Mouse (Mus musculus) forebrain, embryonic 12.5 days (tissue): ENCODE measurements at regions not wholly inside any gene's neighbourhood (a gene's known extent, or its start where the extent isn't known, plus 50 kb on each side); places are given as distances from the start of the nearest gene placed in this dataset.

Experiments used
- ATAC-seq: fragments of 200-750 bp; cut with Nextera tagmentation; 2 replicates; pipeline ENCODE4 v1.8.0; 2017; ENCODE audit warnings: moderate TSS enrichment; ENCODE audit not compliant: low FRiP score
- H3K27ac ChIP-seq: fragments of 300-500 bp; sonication (generic); 2 replicates; pipeline ENCODE4 v1.5.1; 2016; ENCODE audit warnings: mild to moderate bottlenecking
- H3K27me3 ChIP-seq: fragments of 300-500 bp; sonication (generic); 2 replicates; pipeline ENCODE4 v1.6.1; 2016; ENCODE audit warnings: mild to moderate bottlenecking
- H3K36me3 ChIP-seq: fragments of 300-500 bp; sonication (generic); replicated peaks from 2 replicates; pipeline ENCODE4 v1.6.1; 2016; ENCODE audit warnings: mild to moderate bottlenecking
- H3K4me1 ChIP-seq: fragments of 300-500 bp; sonication (generic); 2 replicates; pipeline ENCODE4 v1.6.1; 2016
- H3K4me2 ChIP-seq: fragments of 300-500 bp; sonication (generic); 2 replicates; pipeline ENCODE4 v1.6.1; 2016; ENCODE audit warnings: mild to moderate bottlenecking, moderate library complexity
- H3K4me3 ChIP-seq: fragments of 300-500 bp; sonication (generic); replicated peaks from 2 replicates; pipeline ENCODE4 v1.5.1; 2016; ENCODE audit warnings: mild to moderate bottlenecking
- H3K9ac ChIP-seq: fragments of 300-500 bp; sonication (generic); 2 replicates; pipeline ENCODE4 v1.6.1; 2016; ENCODE audit warnings: mild to moderate bottlenecking
- H3K9me3 ChIP-seq: fragments of 300-500 bp; sonication (generic); 2 replicates; pipeline ENCODE4 v1.6.1; 2016
- WGBS: fragments of 180-500 bp; shearing (Covaris S2); methylation state at CpG from one replicate; pipeline ENCODE4 v1.1.7; 2016; 5-methylcytosine and 5-hydroxymethylcytosine counted together

GRCm38 (mm10) chrX:167152611-167153010 is 56.5 kb downstream of the Tmsb4x start:
- Histone ChIP-seq H3K9me3 (no peaks in the 10 kb centered on the region), H3K4me2 (no peak overlapping the region), H3K4me3 (no peak overlapping the region), H3K9ac (no peak overlapping the region), H3K27me3 (peaks cover 39% of the 10 kb centered on the region), H3K4me1 (peaks cover 2% of the 10 kb centered on the region; the same call in 1 of the 2 replicates), H3K36me3 (no peaks in the 10 kb centered on the region), H3K27ac (peak overlapping the region; percentile 42; the same call in 1 of the 2 replicates)
- 71% methylated on average over 4 of the region's 4 CpGs for WGBS
- ATAC-seq = peak; percentile 65; the same call in 1 of the 2 replicates

- ATAC-seq = peak; percentile 30; the same call in 1 of the 2 replicates
These were observed 57.8 kb downstream of the Tmsb4x start for GRCm38 (mm10) chrX:167151341-167151740.

DNA sequence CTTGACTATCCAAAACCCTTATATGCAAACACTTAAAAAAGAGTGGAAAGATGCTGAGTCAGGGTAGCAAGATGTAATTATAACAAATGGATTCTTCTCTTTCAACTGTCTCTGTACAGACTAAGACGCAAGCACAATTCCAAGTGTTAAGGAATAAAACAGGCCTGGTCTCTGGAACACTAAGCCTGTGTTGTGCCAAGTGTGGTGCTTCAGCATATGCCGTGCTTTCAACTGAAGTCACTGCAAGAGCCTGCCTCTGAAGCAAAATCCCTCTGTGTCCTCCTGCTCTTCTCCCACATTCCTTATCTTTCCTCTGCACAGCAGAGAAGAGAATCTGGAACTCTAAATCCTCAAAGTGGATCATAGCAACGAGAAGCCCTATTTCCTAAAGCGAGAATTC is 59.7 kb downstream of the Tmsb4x start:
- no peaks in the 10 kb centered on the region for H3K9me3 ChIP-seq
- peaks cover 52% of the 10 kb centered on the region for H3K27me3 ChIP-seq
- no peak overlapping the region for H3K27ac ChIP-seq
- no peaks in the 10 kb centered on the region for H3K36me3 ChIP-seq
- H3K9ac ChIP-seq = no peak overlapping the region
- H3K4me3 ChIP-seq = no peak overlapping the region
- H3K4me2 ChIP-seq = no peak overlapping the region
- 87% methylated on average over 4 of the region's 4 CpGs for WGBS
- ATAC-seq = no peak
- peaks cover 2% of the 10 kb centered on the region; the same call in 1 of the 2 replicates for H3K4me1 ChIP-seq

More at GRCm38 (mm10) chrX:167151341-167151740, 57.8 kb downstream of the Tmsb4x start:
- Histone ChIP-seq H3K4me3 (no peak overlapping the region), H3K36me3 (no peaks in the 10 kb centered on the region), H3K27me3 (peaks cover 50% of the 10 kb centered on the region), H3K27ac (no peak overlapping the region), H3K4me2 (no peak overlapping the region), H3K9ac (no peak overlapping the region), H3K9me3 (no peaks in the 10 kb centered on the region), H3K4me1 (peaks cover 2% of the 10 kb centered on the region; the same call in 1 of the 2 replicates)
- 41% methylated on average over 3 of the region's 3 CpGs for whole genome bisulfite sequencing

DNA sequence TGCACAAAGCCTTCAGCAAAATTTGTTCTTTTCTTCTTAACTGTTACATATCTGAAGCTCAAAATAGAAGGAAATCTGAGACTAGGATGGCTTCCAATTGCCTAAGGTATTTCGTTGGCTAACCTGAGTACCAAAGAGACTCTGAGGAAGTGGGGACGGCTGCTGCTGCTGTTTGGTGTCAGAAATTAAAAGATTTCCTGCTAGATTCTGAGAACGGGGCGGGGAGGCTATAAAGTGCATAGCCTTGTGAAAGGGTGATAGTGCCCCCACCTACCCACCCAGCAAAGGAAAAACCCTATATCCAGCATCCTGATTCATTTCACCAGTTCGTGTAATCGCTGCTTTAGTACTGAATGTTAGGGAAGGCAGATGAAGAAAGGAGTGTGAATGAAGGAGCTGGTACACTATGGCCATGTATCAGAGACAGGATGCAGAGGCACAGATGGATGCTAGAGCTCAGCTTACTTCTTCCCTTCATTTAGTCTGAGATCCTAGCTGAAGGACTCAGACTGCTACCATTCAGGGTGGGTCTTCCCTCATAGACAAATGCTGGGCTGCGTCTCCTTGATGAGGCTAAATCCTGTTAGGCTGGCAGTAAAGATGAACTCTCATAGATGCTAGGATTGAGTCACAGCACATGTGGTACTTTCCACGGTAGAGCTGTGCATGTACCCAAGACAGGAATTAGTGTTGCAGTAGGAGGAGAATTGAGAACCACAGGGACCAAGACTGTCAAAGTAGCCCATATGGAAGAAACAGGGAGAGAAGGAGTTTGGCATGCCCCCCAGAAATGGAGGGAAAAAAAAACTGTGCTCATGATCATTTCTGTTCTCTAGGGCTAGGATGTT is 62.4 kb downstream of the Tmsb4x start:
- no peak overlapping the region for H3K9ac ChIP-seq
- peaks cover 57% of the 10 kb centered on the region for H3K27me3 ChIP-seq
- 91% methylated on average over 8 of the region's 8 CpGs for WGBS
- H3K36me3 ChIP-seq = no peaks in the 10 kb centered on the region
- no peak overlapping the region for H3K4me2 ChIP-seq
- H3K4me1 ChIP-seq = no peaks in the 10 kb centered on the region; the same call in 1 of the 2 replicates
- no peak overlapping the region for H3K27ac ChIP-seq
- H3K4me3 ChIP-seq = no peak overlapping the region
- no peak for ATAC-seq
- no peaks in the 10 kb centered on the region for H3K9me3 ChIP-seq

- no peaks in the 10 kb centered on the region for H3K9me3 ChIP-seq
- H3K27ac ChIP-seq = no peak overlapping the region
- WGBS = 75% methylated on average over 11 of the region's 11 CpGs
- H3K27me3 ChIP-seq = peaks cover 54% of the 10 kb centered on the region
- no peak overlapping the region for H3K4me3 ChIP-seq
- no peak overlapping the region for H3K4me2 ChIP-seq
- ATAC-seq = no peak
- no peak overlapping the region for H3K9ac ChIP-seq
- H3K4me1 ChIP-seq = no peaks in the 10 kb centered on the region
- H3K36me3 ChIP-seq = no peaks in the 10 kb centered on the region
These were observed 63.5 kb downstream of the Tmsb4x start for GRCm38 (mm10) chrX:167145508-167146182.

DNA sequence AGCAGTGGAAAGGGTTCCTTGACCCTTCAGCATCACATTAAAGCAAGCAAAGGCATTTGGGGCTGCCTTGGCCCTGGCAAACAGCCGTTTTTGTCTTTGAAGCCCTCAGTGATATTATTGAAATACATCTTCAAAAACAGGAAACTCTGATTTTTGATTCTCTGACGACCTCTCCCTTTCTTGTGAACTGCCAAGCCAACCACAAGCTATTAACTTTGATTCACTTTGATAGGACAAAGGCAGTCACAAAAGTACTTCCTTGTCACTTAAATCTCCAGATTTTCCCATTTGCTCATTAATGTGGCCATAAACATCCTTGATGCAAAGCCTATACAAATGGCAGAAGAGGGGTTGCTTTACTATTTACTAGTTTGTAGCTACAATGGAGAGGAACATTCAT is 70.0 kb downstream of the Tmsb4x start:
- Histone ChIP-seq H3K27ac (no peak overlapping the region), H3K9me3 (no peaks in the 10 kb centered on the region), H3K36me3 (no peaks in the 10 kb centered on the region), H3K4me2 (no peak overlapping the region), H3K4me3 (no peak overlapping the region), H3K4me1 (no peaks in the 10 kb centered on the region), H3K9ac (no peak overlapping the region), H3K27me3 (peaks cover 20% of the 10 kb centered on the region)
- no peak for ATAC-seq
- WGBS = 77% methylated on average over 2 of the region's 2 CpGs

DNA sequence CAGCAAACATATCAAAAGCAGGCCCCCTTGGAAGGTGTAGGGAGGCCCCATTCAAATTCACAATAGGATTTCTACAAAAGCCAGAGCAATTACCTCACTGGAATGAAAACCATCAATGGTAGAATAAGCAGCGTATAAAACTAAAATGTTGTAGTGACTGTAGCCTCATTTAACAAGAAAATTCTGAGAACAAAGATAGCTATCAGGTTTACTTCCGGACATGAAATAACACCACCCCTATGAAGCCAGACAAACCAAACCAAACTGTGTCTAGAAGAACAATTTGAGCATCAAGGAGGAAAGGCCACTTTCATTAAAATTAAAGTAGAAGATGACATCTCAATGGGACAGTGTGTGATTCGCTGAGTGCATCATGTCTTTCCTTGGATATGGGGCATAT is 74.9 kb downstream of the Tmsb4x start:
- Histone ChIP-seq H3K36me3 (no peaks in the 10 kb centered on the region), H3K4me2 (no peak overlapping the region), H3K27me3 (peaks cover 33% of the 10 kb centered on the region), H3K27ac (no peak overlapping the region), H3K4me1 (no peaks in the 10 kb centered on the region), H3K4me3 (no peak overlapping the region), H3K9ac (no peak overlapping the region), H3K9me3 (no peaks in the 10 kb centered on the region)
- ATAC-seq = no peak
- 90% methylated on average over 3 of the region's 3 CpGs for WGBS

- Histone ChIP-seq H3K36me3 (no peaks in the 10 kb centered on the region), H3K27me3 (peaks cover 33% of the 10 kb centered on the region), H3K4me2 (no peak overlapping the region), H3K27ac (no peak overlapping the region), H3K4me1 (no peaks in the 10 kb centered on the region), H3K4me3 (no peak overlapping the region), H3K9me3 (no peaks in the 10 kb centered on the region), H3K9ac (no peak overlapping the region)
- 87% methylated on average over 4 of the region's 4 CpGs for WGBS
- ATAC-seq = no peak
These were observed 76.1 kb downstream of the Tmsb4x start for GRCm38 (mm10) chrX:167132989-167133395.

DNA sequence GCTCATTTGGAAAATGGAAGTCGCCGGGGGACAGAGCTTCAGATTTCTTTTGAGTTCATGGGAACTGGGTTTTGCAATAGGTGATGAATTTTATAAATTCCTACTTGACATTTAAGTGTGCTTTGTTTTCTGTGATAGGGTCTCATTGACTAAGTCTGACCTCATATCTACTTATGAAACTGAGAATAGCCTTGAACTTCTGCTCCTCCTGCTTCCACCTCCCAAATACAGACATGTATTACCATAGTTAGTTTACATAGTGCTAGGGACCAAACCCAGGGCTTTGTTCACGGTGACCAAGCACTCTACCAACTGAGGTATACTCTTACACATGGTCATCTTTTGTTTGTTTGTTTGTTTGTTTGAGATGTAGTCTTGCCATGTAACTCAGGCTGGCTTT is 77.8 kb downstream of the Tmsb4x start:
- no peak for ATAC-seq
- Histone ChIP-seq H3K4me3 (no peak overlapping the region), H3K9me3 (no peaks in the 10 kb centered on the region), H3K4me2 (no peak overlapping the region), H3K27ac (no peak overlapping the region), H3K36me3 (no peaks in the 10 kb centered on the region), H3K4me1 (no peaks in the 10 kb centered on the region), H3K9ac (no peak overlapping the region), H3K27me3 (peaks cover 40% of the 10 kb centered on the region)
- WGBS = 90% methylated on average over 3 of the region's 3 CpGs

GRCm38 (mm10) chrX:167130601-167131000 is 78.5 kb downstream of the Tmsb4x start:
- no peak overlapping the region for H3K9ac ChIP-seq
- no peak overlapping the region for H3K4me2 ChIP-seq
- H3K27ac ChIP-seq = no peak overlapping the region
- H3K9me3 ChIP-seq = no peaks in the 10 kb centered on the region
- no peak for ATAC-seq
- no peak overlapping the region for H3K4me3 ChIP-seq
- WGBS = 79% methylated on average over 5 of the region's 5 CpGs
- no peaks in the 10 kb centered on the region for H3K4me1 ChIP-seq
- H3K36me3 ChIP-seq = no peaks in the 10 kb centered on the region
- H3K27me3 ChIP-seq = peaks cover 47% of the 10 kb centered on the region

DNA sequence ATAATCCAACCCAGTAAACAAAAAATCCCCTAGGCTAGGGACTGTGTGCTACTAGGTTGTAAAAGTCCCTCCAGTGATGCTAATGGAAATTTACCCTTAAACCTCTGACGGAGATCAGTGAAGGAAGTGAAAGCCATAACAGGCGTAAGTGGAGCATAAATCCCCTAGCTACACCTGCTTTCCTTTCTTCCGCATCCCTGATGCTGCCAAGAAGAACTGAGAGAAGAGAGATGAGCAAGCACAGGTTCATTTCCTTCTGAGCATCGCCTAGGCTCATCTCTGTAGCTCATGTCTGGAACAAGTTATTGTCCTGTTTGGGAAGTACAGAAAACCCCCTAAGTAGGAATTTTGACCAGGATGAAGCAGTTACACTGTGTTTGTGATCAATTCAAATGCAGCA is 89.8 kb downstream of the Tmsb4x start:
- Histone ChIP-seq H3K27ac (no peak overlapping the region), H3K4me2 (no peak overlapping the region), H3K9ac (no peak overlapping the region), H3K9me3 (no peaks in the 10 kb centered on the region), H3K4me3 (no peak overlapping the region), H3K27me3 (peaks cover 38% of the 10 kb centered on the region), H3K36me3 (no peaks in the 10 kb centered on the region), H3K4me1 (no peaks in the 10 kb centered on the region)
- 93% methylated on average over 4 of the region's 4 CpGs for WGBS
- ATAC-seq = no peak

DNA sequence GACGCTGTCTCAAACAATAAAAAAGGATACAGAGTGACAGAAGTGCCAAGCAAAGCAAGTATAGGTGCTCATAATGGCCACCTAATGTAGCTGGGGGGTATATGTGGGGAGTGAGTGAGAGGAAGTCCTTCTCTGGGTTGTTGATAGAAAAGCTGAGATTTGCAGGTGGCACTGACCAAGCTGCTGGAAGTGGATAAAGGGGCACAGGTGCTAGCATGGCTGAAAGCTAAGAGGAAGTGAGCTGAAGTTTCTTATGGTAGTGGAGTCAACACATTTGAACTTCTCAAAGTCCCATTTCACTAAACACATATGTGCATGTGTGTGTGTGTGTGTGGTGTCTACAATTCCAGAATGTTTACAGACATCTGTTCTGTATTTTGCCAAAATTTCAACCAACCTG is 94.0 kb downstream of the Tmsb4x start:
- no peak for ATAC-seq
- H3K27me3 ChIP-seq = peaks cover 32% of the 10 kb centered on the region

More for the DNA sequence above, 94.0 kb downstream of the Tmsb4x start:
- Histone ChIP-seq H3K27ac (no peak overlapping the region), H3K4me1 (no peaks in the 10 kb centered on the region), H3K9ac (no peak overlapping the region), H3K9me3 (no peaks in the 10 kb centered on the region), H3K36me3 (no peaks in the 10 kb centered on the region), H3K4me2 (no peak overlapping the region), H3K4me3 (no peak overlapping the region)
- WGBS = 96% methylated on average over 1 of the region's 1 CpGs
